Mouse (Mus musculus) C2C12 (cell line): ENCODE results near the gene Rab14.

Experiments
- CTCF ChIP-seq: IDR thresholded peaks from one replicate; pipeline ENCODE4 v1.5.1; 2011; ENCODE audit not compliant: control insufficient read depth, insufficient read depth, insufficient read length
- FOSL1 ChIP-seq: IDR thresholded peaks from one replicate; pipeline ENCODE4 v1.8.0; 2011; ENCODE audit warnings: mild to moderate bottlenecking, low read length; ENCODE audit not compliant: poor library complexity, insufficient read depth, severe bottlenecking
- MYOD1 ChIP-seq: IDR thresholded peaks from one replicate; pipeline ENCODE4 v1.6.1; 2011; ENCODE audit warnings: low read depth; ENCODE audit not compliant: control insufficient read depth, insufficient read length
- MYOG ChIP-seq: IDR thresholded peaks from one replicate; pipeline ENCODE4 v1.6.1; 2011; ENCODE audit not compliant: control insufficient read depth, insufficient read length; ENCODE audit errors: extremely low read depth
- USF1 ChIP-seq: IDR thresholded peaks from one replicate; pipeline ENCODE4 v1.6.1; 2011; ENCODE audit warnings: low read depth, mild to moderate bottlenecking, control low read depth, moderate library complexity

DNA sequence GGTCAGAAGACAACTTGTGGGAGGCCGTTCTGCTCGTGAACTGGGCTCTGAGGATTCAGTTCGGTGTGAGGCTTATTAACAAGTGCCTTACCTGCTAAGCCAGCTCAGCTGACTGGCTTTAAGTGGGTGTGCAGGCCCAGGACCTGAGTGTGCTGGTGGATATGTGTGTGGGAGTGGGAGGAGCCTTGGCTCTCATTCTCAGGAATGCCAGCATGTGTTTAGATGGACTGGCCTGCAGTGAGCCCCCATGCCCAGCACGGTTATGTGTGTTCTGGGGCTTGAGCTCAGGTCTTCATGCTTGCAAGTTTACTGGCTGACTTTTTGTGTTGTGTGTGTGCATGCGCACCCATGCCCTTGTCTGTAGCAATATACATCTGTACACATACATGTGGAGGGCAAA, 27.3 kb downstream of the Rab14 start:
- TF ChIP-seq FOSL1 (no peak), CTCF (no peak), MYOD1 (no peak), USF1 (no peak), MYOG (no peak)
